Mouse (Mus musculus): Measurements from ENCODE around the gene Pan2.

DNA sequence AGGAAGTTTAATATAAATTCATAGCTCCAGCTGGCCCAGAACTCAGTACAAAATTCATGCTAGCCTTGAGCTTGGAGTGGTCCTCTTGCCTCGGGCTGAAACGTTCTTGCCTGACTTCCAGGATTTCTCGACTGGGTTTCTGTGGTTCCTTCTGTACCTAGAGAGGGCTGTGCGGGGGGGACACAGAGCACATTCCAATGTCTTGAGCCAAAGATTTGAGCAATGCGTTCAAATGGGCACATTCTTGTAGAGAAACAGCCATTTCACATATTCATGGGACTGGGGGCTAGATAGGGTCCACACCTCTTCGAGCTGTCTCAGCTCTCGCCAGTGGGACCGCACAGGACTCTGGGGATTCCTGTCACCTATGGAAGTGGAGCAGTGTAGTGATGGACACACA lies 47.2 kb upstream of the Pan2 start:
- no peak for TF ChIP-seq CTCF (IDR thresholded peaks at IDR 0.05; ENCODE audit: control insufficient read depth, insufficient read depth, low read length)
- no peak for TF ChIP-seq POLR2A (IDR thresholded peaks at IDR 0.05; ENCODE audit: borderline replicate concordance, control insufficient read depth, low read depth, low read length)

Data from bone marrow, adult 2 months (tissue).